Mouse (Mus musculus) cerebellum, adult 2 months (tissue): Measurements from ENCODE around the gene Pdlim5.

Experiments used
- CTCF ChIP-seq: fragments of 200-500 bp; IDR thresholded peaks from 2 replicates; pipeline ENCODE4 v1.5.1; 2011; ENCODE audit warnings: low read depth, mild to moderate bottlenecking, control low read depth, low read length, moderate library complexity, borderline replicate concordance; ENCODE audit not compliant: insufficient read depth
- POLR2A ChIP-seq: fragments of 200-500 bp; IDR thresholded peaks from 2 replicates; pipeline ENCODE4 v1.6.1; 2011; ENCODE audit warnings: low read length, control low read depth, borderline replicate concordance; ENCODE audit not compliant: insufficient read depth

GRCm38 (mm10) chr3:142333458-142333857 lies 62.0 kb downstream of the Pdlim5 start:
- TF ChIP-seq POLR2A: no peak
- TF ChIP-seq CTCF: no peak
